Mouse (Mus musculus) kidney, postnatal 14 days (tissue): ENCODE data around the gene Olfr376.

ENCODE experiments used
- DNase-seq: peaks from one replicate; pipeline ENCODE4 v3.0.0; 2022; ENCODE audit warnings: mixed read lengths

Gene Olfr376

DNA sequence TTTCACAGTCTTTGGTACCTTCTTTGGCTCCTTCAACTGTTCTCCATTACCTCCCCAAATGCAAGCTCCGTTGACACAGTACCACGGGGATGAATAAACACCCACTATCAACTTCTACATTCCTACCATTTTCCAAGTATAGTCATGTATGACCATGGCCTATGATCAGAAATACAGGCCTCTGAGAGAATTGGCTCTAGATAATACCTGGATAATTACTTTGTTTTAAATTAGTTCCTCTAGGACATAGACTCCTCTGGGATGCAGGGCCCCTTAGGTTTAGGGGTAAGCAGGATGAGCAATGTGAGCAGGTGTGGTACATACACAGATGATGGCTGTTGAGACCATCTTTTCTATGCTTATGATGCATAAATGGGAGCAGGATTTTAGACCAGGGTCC lies at the start of gene Olfr376:
Gene Olfr376 (plus strand): TSS at position 301 of the 400 bp plus-strand sequence.
- no peak for DNase-seq

- DNase-seq = peak; percentile 56
Measured at GRCm38 (mm10) chr11:73323906-73324830, 46.9 kb upstream of the Olfr376 start.

GRCm38 (mm10) chr11:73326485-73326886 lies 44.6 kb upstream of the Olfr376 start:
- peak; percentile 80 for DNase-seq

DNA sequence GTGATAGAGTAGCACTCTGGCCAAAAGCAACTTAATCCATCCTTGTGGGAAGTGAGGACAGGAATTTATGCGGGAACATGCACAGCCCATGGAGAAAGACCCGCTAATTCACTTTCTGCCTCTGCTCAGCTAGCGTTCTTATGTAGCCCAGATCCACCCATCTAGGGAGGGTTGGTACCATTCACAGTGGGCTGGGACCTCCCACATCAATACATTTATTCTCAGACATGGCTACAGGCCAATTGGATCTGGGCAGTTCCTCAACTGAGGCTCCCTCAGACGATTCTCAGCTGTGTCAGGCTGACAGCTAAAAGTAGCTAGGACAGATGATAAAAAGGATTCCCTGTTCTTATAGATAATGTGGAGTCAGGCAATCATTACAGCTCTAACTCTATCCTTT lies 43.7 kb upstream of the Olfr376 start:
- DNase-seq = no peak

DNA sequence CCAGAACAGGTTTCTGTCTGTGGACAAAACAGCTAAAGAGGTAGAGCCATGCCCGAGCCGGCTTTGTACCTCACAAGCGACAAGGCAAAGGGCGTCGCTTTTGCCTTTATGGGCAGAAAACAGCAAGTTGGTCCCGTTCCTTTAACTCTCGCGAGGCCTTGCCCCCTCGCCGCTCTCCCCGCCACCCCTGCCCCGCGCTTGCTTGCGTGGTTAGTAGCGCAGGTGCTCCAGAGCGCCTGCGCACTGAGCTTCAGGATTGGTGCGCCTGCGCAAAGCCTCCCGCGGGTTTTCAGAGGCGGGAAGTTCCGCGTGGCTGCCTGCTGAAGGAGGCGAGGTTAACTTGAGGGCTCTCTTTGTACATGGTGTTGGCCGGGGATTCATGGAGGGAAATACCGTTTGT lies 41.6 kb upstream of the Olfr376 start, which contains the start of the genes Aspa, Gm49340 and Spata22:
Gene Aspa (minus strand): TSS at position 155 of the 400 bp plus-strand sequence.
Gene Gm49340 (plus strand): TSS at position 300 of the 400 bp plus-strand sequence.
Gene Spata22 (plus strand): TSS at position 300 of the 400 bp plus-strand sequence.
- DNase-seq = no peak

DNA sequence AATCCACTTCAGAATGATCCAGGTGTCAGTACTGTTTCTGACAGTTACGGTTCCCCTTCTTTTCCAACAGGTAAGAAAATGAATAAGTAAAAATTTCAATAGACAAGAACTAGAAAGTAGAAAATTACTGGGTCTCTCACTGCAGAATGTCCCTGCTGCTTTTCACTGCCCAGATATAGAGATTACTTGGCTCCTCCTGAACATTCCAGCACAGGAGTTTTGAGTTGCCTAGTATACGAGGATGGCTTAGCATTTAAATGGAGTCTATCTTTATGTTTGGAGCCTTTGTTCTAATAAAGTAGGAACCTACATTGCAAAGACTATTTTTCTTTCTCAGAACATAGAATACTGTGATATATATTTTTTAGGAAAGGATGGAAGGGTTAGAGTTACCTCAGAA lies 37.7 kb upstream of the Olfr376 start:
- DNase-seq = no peak

DNA sequence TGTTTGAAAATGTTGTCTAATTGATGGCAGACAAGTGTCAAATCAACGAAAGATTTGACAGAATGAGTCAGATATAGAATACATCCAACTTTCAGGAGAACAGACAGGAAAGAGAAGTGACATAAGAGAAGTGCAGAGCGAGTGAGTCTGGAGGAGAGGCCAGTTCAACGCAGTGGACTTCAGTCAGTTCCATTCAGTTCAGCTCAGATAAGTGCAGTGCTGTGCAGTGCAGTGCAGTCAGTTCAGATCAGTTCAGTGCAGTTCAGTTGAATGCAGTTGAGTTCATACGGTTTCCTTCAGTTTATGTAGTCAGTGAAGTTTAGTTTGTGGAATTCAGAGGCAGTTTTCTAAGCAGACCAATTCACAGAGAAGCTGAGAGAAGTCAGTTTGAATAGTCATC lies 34.1 kb upstream of the Olfr376 start:
- DNase-seq = no peak

- DNase-seq = no peak
Measured at GRCm38 (mm10) chr11:73350483-73350882, 20.6 kb upstream of the Olfr376 start, which contains the start of gene Olfr20. TSS of gene Olfr20 (plus strand) at chr11:73350783.

DNA sequence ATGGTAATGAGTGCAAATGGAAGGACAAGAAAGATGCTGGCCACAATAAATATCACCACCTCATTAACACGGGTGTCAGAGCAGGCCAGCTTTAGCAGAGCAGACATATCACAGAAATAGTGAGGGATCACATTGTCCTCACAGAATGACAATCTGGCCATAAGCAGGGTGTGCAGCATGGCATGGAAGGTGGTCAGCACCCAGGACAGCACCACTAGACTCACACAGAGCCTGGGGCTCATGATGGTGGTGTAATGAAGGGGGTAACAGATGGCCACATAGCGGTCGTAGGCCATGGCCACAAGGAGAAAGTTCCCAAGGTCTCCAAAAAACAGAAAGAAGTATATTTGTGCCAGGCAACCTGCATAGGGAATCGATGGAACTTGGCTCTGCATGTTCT lies 24.3 kb downstream of the Olfr376 start:
- peak; percentile 0 for DNase-seq

- DNase-seq = no peak
Measured at GRCm38 (mm10) chr11:73399514-73399913, 28.5 kb downstream of the Olfr376 start, which contains the start of gene Olfr1. TSS of gene Olfr1 (minus strand) at chr11:73399614.
